Mouse (Mus musculus): Measurements from ENCODE around the gene Gm20388. TPM values are rescaled to one million over a fixed set of nuclear protein-coding genes. Genes with fewer than 3 reads are reported as not detected.

Gm20388 gene
- total RNA-seq, 1 experiment from 2014 or later, result 3.6 TPM

- no peak for DNase-seq
Observed at GRCm38 (mm10) chr8:121029076-121029475, 1118.4 kb downstream of the Gm20388 start.

- no peak for DNase-seq
Observed at GRCm38 (mm10) chr8:121030496-121031040, 1119.9 kb downstream of the Gm20388 start.

- DNase-seq, result no peak
Observed at GRCm38 (mm10) chr8:121033299-121034013, 1122.8 kb downstream of the Gm20388 start.

- DNase-seq, result no peak
Observed at GRCm38 (mm10) chr8:121035611-121036010, 1125.0 kb downstream of the Gm20388 start.

GRCm38 (mm10) chr8:121043719-121044440 is 1133.2 kb downstream of the Gm20388 start:
- no peak for DNase-seq

- no peak for DNase-seq
Observed at GRCm38 (mm10) chr8:121047441-121047840, 1136.8 kb downstream of the Gm20388 start.

GRCm38 (mm10) chr8:121058081-121058480 is 1147.4 kb downstream of the Gm20388 start:
- DNase-seq, result no peak

GRCm38 (mm10) chr8:121059098-121059497 is 1148.5 kb downstream of the Gm20388 start:
- DNase-seq, result no peak

GRCm38 (mm10) chr8:121062521-121062920 is 1151.9 kb downstream of the Gm20388 start:
- DNase-seq, result no peak

- no peak for DNase-seq
Observed at GRCm38 (mm10) chr8:121063649-121064048, 1153.0 kb downstream of the Gm20388 start.

- no peak for DNase-seq
Observed at GRCm38 (mm10) chr8:121071454-121071853, 1160.8 kb downstream of the Gm20388 start.

GRCm38 (mm10) chr8:121072406-121073130 is 1161.9 kb downstream of the Gm20388 start:
- DNase-seq, result no peak

GRCm38 (mm10) chr8:121073174-121074107 is 1162.8 kb downstream of the Gm20388 start:
- no peak for DNase-seq

GRCm38 (mm10) chr8:121074108-121074847 is 1163.6 kb downstream of the Gm20388 start:
- DNase-seq, result no peak

GRCm38 (mm10) chr8:121074848-121075145 is 1164.2 kb downstream of the Gm20388 start:
- DNase-seq, result no peak

- no peak for DNase-seq
Observed at GRCm38 (mm10) chr8:121075936-121076335, 1165.3 kb downstream of the Gm20388 start.

GRCm38 (mm10) chr8:121076555-121076954 is 1165.9 kb downstream of the Gm20388 start:
- no peak for DNase-seq

GRCm38 (mm10) chr8:121078721-121079120 is 1168.1 kb downstream of the Gm20388 start:
- DNase-seq, result no peak

- no peak for DNase-seq
Observed at GRCm38 (mm10) chr8:121079201-121079600, 1168.6 kb downstream of the Gm20388 start.

- DNase-seq, result no peak
Observed at GRCm38 (mm10) chr8:121079944-121080343, 1169.3 kb downstream of the Gm20388 start.
